Mouse (Mus musculus): ENCODE results near the gene Blcap. TPM values are rescaled to one million over a fixed set of nuclear protein-coding genes. Genes with fewer than 3 reads are reported as not detected.

Gene Blcap
- polyA plus RNA-seq, 1 experiment: 35.3 TPM

DNA sequence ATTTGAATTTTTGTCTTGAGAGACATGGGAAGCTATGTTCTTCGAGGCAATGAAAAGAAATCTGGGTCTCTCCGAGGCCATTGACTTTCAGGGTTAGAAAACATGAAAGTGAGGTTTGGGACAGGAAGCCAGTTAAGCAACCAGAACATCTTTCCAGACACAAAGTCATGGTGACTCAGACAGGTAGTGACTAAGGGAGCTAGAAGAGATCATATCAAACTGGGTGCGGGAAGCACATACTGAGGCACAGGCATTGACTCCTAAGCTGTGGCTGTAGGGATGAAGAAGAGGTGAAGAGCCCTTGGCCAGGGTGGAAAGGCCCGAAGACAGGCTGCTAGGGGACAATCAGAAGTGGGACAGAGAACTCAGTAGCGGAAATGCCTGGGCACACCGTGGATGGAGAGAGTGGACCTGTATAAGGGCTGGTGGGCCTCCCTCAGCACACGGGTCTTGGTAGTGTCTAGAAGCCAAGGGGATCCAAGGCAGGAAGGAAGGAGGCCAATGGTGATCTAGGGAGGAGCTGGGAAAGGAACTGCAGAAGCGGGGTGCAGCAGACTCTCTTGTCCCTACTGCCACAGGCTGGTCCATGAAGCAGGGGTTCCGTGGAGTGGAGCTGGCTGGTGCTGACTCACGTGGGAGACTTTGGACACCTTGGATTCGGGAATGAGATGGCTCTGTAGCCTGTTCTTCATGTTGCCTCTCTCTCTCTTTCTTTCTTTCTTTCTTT lies 3.7 kb downstream of the Blcap start:
- DNase-seq: no peak
- peaks cover 13% of the 10 kb centered on the region for H3K4me1 ChIP-seq (replicated peaks; ENCODE audit: control insufficient read depth, insufficient read depth, low read length)
- no peak overlapping the region for H3K27ac ChIP-seq (ENCODE audit: control insufficient read depth, insufficient read depth, low read length)
- TF ChIP-seq POLR2A (IDR thresholded peaks at IDR 0.05; ENCODE audit: control insufficient read depth, extremely low read depth, insufficient read depth, low read length, poor library complexity): no peak
- no peak for TF ChIP-seq CTCF (IDR thresholded peaks at IDR 0.05; ENCODE audit: borderline replicate concordance, control insufficient read depth, extremely low read depth, insufficient read depth, low read length, poor library complexity)
- H3K4me3 ChIP-seq (ENCODE audit: control insufficient read depth, insufficient read depth, low read length): 0 out of 2 replicates have a peak overlapping the region, but pooled peaks have one; percentile 86
- WGBS: 62% methylated on average over 11 of the region's 11 CpGs
- no peaks in the 10 kb centered on the region for H3K36me3 ChIP-seq (ENCODE audit: control insufficient read depth, insufficient read depth, low read length)
- no peaks in the 10 kb centered on the region for H3K27me3 ChIP-seq (ENCODE audit: control insufficient read depth, insufficient read depth, low read length)

- peak; percentile 82 for DNase-seq
- peaks cover 13% of the 10 kb centered on the region for H3K4me1 ChIP-seq (replicated peaks; ENCODE audit: control insufficient read depth, insufficient read depth, low read length)
Measured at GRCm38 (mm10) chr2:157566260-157566952, 4.7 kb downstream of the Blcap start.

GRCm38 (mm10) chr2:157565898-157566259 lies 5.2 kb downstream of the Blcap start:
- H3K27ac ChIP-seq (ENCODE audit: control insufficient read depth, insufficient read depth, low read length): no peak overlapping the region
- peaks cover 13% of the 10 kb centered on the region for H3K4me1 ChIP-seq (replicated peaks; ENCODE audit: control insufficient read depth, insufficient read depth, low read length)
- TF ChIP-seq CTCF (IDR thresholded peaks at IDR 0.05; ENCODE audit: borderline replicate concordance, control insufficient read depth, extremely low read depth, insufficient read depth, low read length, poor library complexity) (no peak), POLR2A (IDR thresholded peaks at IDR 0.05; ENCODE audit: control insufficient read depth, extremely low read depth, insufficient read depth, low read length, poor library complexity) (no peak)
- no peaks in the 10 kb centered on the region; the same call in 1 of the 2 replicates for H3K27me3 ChIP-seq (ENCODE audit: control insufficient read depth, insufficient read depth, low read length)
- H3K4me3 ChIP-seq (ENCODE audit: control insufficient read depth, insufficient read depth, low read length): peak overlapping the region; percentile 86
- WGBS: under 1% methylated on average over 32 of the region's 35 CpGs
- H3K36me3 ChIP-seq (ENCODE audit: control insufficient read depth, insufficient read depth, low read length): no peaks in the 10 kb centered on the region
- DNase-seq: no peak

More at GRCm38 (mm10) chr2:157566260-157566952, 4.7 kb downstream of the Blcap start:
- Histone ChIP-seq H3K27ac (ENCODE audit: control insufficient read depth, insufficient read depth, low read length) (peak overlapping the region; percentile 36; the same call in 1 of the 2 replicates), H3K36me3 (ENCODE audit: control insufficient read depth, insufficient read depth, low read length) (no peaks in the 10 kb centered on the region), H3K4me3 (ENCODE audit: control insufficient read depth, insufficient read depth, low read length) (peak overlapping the region; percentile 86), H3K27me3 (ENCODE audit: control insufficient read depth, insufficient read depth, low read length) (no peaks in the 10 kb centered on the region; the same call in 1 of the 2 replicates)
- no peak for TF ChIP-seq CTCF (IDR thresholded peaks at IDR 0.05; ENCODE audit: borderline replicate concordance, control insufficient read depth, extremely low read depth, insufficient read depth, low read length, poor library complexity)
- peak; percentile 32; the same call in 1 of the 2 replicates for TF ChIP-seq POLR2A (IDR thresholded peaks at IDR 0.05; ENCODE audit: control insufficient read depth, extremely low read depth, insufficient read depth, low read length, poor library complexity)
- under 1% methylated on average over 36 of the region's 36 CpGs for WGBS

- no peak for DNase-seq
- no peaks in the 10 kb centered on the region for H3K36me3 ChIP-seq (ENCODE audit: control insufficient read depth, insufficient read depth, low read length)
- no peak overlapping the region for H3K27ac ChIP-seq (ENCODE audit: control insufficient read depth, insufficient read depth, low read length)
- 7% methylated on average over 13 of the region's 13 CpGs for WGBS
- TF ChIP-seq POLR2A (IDR thresholded peaks at IDR 0.05; ENCODE audit: control insufficient read depth, extremely low read depth, insufficient read depth, low read length, poor library complexity): no peak
- no peak for TF ChIP-seq CTCF (IDR thresholded peaks at IDR 0.05; ENCODE audit: borderline replicate concordance, control insufficient read depth, extremely low read depth, insufficient read depth, low read length, poor library complexity)
- no peaks in the 10 kb centered on the region; the same call in 1 of the 2 replicates for H3K27me3 ChIP-seq (ENCODE audit: control insufficient read depth, insufficient read depth, low read length)
- peaks cover 13% of the 10 kb centered on the region for H3K4me1 ChIP-seq (replicated peaks; ENCODE audit: control insufficient read depth, insufficient read depth, low read length)
- peak overlapping the region; percentile 86 for H3K4me3 ChIP-seq (ENCODE audit: control insufficient read depth, insufficient read depth, low read length)
Measured at GRCm38 (mm10) chr2:157565446-157565845, 5.6 kb downstream of the Blcap start.

DNA sequence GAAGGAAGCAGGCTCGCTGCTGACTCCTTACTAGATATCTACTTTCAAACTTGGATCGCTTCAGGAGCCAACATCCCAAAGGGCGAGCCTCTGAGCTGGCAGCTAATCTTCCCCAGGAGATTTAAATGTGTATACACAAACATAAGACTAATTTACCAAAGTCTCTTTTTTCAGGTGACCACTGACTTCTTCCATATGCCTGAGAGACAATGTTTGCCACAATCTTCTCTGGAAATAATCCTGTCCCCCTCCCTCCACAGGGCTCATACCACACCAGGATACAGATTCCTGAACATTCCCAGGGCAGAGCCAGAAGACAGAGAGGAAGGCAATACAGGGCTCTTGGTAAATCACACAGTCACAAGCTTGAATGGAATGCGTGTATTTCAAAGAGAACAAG lies 6.4 kb downstream of the Blcap start:
- H3K27ac ChIP-seq (ENCODE audit: control insufficient read depth, insufficient read depth, low read length): no peak overlapping the region
- H3K36me3 ChIP-seq (ENCODE audit: control insufficient read depth, insufficient read depth, low read length): no peaks in the 10 kb centered on the region
- 87% methylated on average over 4 of the region's 4 CpGs for WGBS
- no peaks in the 10 kb centered on the region; the same call in 1 of the 2 replicates for H3K27me3 ChIP-seq (ENCODE audit: control insufficient read depth, insufficient read depth, low read length)
- no peak for DNase-seq
- H3K4me3 ChIP-seq (ENCODE audit: control insufficient read depth, insufficient read depth, low read length): no peak overlapping the region
- TF ChIP-seq CTCF (IDR thresholded peaks at IDR 0.05; ENCODE audit: borderline replicate concordance, control insufficient read depth, extremely low read depth, insufficient read depth, low read length, poor library complexity): no peak
- TF ChIP-seq POLR2A (IDR thresholded peaks at IDR 0.05; ENCODE audit: control insufficient read depth, extremely low read depth, insufficient read depth, low read length, poor library complexity): no peak
- peaks cover 13% of the 10 kb centered on the region for H3K4me1 ChIP-seq (replicated peaks; ENCODE audit: control insufficient read depth, insufficient read depth, low read length)

GRCm38 (mm10) chr2:157563031-157563430 lies 8.0 kb downstream of the Blcap start:
- Histone ChIP-seq H3K27me3 (ENCODE audit: control insufficient read depth, insufficient read depth, low read length) (no peaks in the 10 kb centered on the region; the same call in 1 of the 2 replicates), H3K4me1 (replicated peaks; ENCODE audit: control insufficient read depth, insufficient read depth, low read length) (peaks cover 13% of the 10 kb centered on the region), H3K27ac (ENCODE audit: control insufficient read depth, insufficient read depth, low read length) (no peak overlapping the region), H3K4me3 (ENCODE audit: control insufficient read depth, insufficient read depth, low read length) (no peak overlapping the region), H3K36me3 (ENCODE audit: control insufficient read depth, insufficient read depth, low read length) (no peaks in the 10 kb centered on the region)
- 13% methylated on average over 2 of the region's 2 CpGs for WGBS
- TF ChIP-seq POLR2A (IDR thresholded peaks at IDR 0.05; ENCODE audit: control insufficient read depth, extremely low read depth, insufficient read depth, low read length, poor library complexity): no peak
- TF ChIP-seq CTCF (IDR thresholded peaks at IDR 0.05; ENCODE audit: borderline replicate concordance, control insufficient read depth, extremely low read depth, insufficient read depth, low read length, poor library complexity): no peak
- DNase-seq: no peak

Measured in thymus, adult 2 months (tissue).